Mouse (Mus musculus) olfactory bulb, adult 2 months (tissue): ENCODE measurements at regions not wholly inside any gene's neighbourhood (a gene's known extent, or its start where the extent isn't known, plus 50 kb on each side); places are given as distances from the start of the nearest gene placed in this dataset.

Experiments
- CTCF ChIP-seq: fragments of 200-500 bp; IDR thresholded peaks from 2 replicates; pipeline ENCODE4 v1.5.1; 2012; ENCODE audit warnings: low read depth, mild to moderate bottlenecking, low read length, moderate library complexity; ENCODE audit not compliant: insufficient read depth
- POLR2A ChIP-seq: fragments of 200-500 bp; IDR thresholded peaks from 2 replicates; pipeline ENCODE4 v1.6.1; 2012; ENCODE audit warnings: mild to moderate bottlenecking, low read depth, low read length, moderate library complexity; ENCODE audit not compliant: insufficient read depth

- no peak for TF ChIP-seq POLR2A
- TF ChIP-seq CTCF = no peak
These were observed 347.4 kb upstream of the Tmc3 start for GRCm38 (mm10) chr7:83237336-83237735.
